Mouse (Mus musculus) lung, postnatal 0 days (tissue): ENCODE data around the gene Cav3.

Experiments
- CTCF ChIP-seq: IDR thresholded peaks from 2 replicates; pipeline ENCODE4 v1.5.1; 2016; ENCODE audit warnings: antibody characterized with exemption, mild to moderate bottlenecking
- EP300 ChIP-seq: IDR thresholded peaks from 2 replicates; pipeline ENCODE4 v1.6.1; 2016; ENCODE audit warnings: antibody characterized with exemption, mild to moderate bottlenecking, control low read depth

- TF ChIP-seq CTCF (no peak), EP300 (no peak)
Measured at GRCm38 (mm10) chr6:112516496-112516895, 57.2 kb downstream of the Cav3 start.
